Mouse (Mus musculus) lung, embryonic 16.5 days (tissue): ENCODE data around the gene Fxyd1. TPM values are rescaled to one million over a fixed set of nuclear protein-coding genes. Genes with fewer than 3 reads are reported as not detected.

Experiments
- ATAC-seq: fragments of 200-750 bp; cut with Nextera tagmentation; 2 replicates; pipeline ENCODE4 v1.8.0; 2017; ENCODE audit warnings: low read depth, mild to moderate bottlenecking, moderate library complexity
- H3K27ac ChIP-seq: fragments of 300-500 bp; sonication (generic); 2 replicates; pipeline ENCODE4 v1.5.1; 2014; ENCODE audit warnings: mild to moderate bottlenecking, control low read depth, low read length
- H3K27me3 ChIP-seq: fragments of 300-500 bp; sonication (generic); 2 replicates; pipeline ENCODE4 v1.6.1; 2014; ENCODE audit warnings: low read depth, low read length, mixed read lengths; ENCODE audit not compliant: control insufficient read depth, insufficient read depth
- H3K36me3 ChIP-seq: fragments of 300-500 bp; sonication (generic); 2 replicates; pipeline ENCODE4 v1.6.1; 2014; ENCODE audit warnings: low read length; ENCODE audit not compliant: control insufficient read depth, insufficient read depth
- H3K4me1 ChIP-seq: fragments of 300-500 bp; sonication (generic); replicated peaks from 2 replicates; pipeline ENCODE4 v1.6.1; 2014; ENCODE audit warnings: low read length, mixed read lengths; ENCODE audit not compliant: control insufficient read depth, insufficient read depth
- H3K4me2 ChIP-seq: fragments of 300-500 bp; sonication (generic); 2 replicates; pipeline ENCODE4 v1.6.1; 2014; ENCODE audit warnings: low read depth, low read length, control low read depth
- H3K4me3 ChIP-seq: fragments of 300-500 bp; sonication (generic); 2 replicates; pipeline ENCODE4 v1.5.1; 2014; ENCODE audit warnings: mild to moderate bottlenecking, low read length, control low read depth
- H3K9ac ChIP-seq: fragments of 300-500 bp; sonication (generic); 2 replicates; pipeline ENCODE4 v1.6.1; 2014; ENCODE audit warnings: low read length, control low read depth
- H3K9me3 ChIP-seq: fragments of 300-500 bp; sonication (generic); 2 replicates; pipeline ENCODE4 v1.6.1; 2016; ENCODE audit warnings: low read length; ENCODE audit not compliant: control insufficient read depth
- WGBS: fragments of 180-500 bp; shearing (Covaris S2); extraction: QIAGEN DNeasy Blood & Tissue Kit; methylation state at CpG from one replicate; pipeline ENCODE4 v1.1.7; 2014; 5-methylcytosine and 5-hydroxymethylcytosine counted together
- polyA plus RNA-seq: library from polyadenylated mRNA; unstranded; fragments of >200 nt; fragmentation: Nextera tagmentation; extraction: Ambion mirVana; gene quantifications from 2 replicates; pipeline ENCODE4 v1.2.1, GENCODE M21; 2015

Fxyd1 gene
- polyA plus RNA-seq, 1 experiment from 2014 or later, result 105 TPM

DNA sequence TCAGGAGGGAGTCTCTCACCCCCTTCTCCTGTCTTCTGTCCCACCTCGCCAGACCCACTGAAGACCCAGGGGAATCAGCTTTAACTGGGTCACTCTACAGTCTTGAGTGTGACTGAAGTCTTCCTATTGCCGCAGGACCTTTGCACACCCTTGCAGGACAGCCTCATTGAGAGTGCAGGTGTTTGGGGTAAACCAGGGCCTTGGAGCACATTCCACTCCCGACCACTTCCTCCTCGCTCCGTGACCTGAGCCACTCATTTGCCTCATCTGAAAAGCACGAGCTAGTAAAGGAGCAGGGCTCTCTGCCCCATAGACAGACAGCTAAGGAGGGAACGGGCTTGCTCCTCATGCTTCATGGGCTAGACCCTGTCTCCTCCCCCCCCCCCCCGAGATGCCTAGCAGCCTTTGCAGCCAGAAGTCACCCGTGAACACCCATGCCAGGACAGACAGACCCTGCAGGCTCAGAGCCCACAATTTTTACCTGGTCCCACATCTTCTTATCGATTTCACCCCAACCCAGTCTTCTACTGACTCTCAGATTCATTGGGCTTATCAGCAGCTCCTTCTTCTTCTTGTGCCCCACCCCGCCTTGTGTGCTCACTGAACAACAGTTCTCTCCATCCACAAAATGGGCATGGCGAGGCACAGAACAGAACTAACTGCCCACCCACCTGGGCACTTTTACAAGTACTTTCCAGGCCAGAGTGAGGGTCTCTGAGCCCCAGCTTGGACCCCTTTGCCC lies 16.5 kb downstream of the Fxyd1 start:
- Histone ChIP-seq H3K4me2 (no peak overlapping the region), H3K27ac (no peak overlapping the region), H3K9ac (no peak overlapping the region), H3K36me3 (no peaks in the 10 kb centered on the region), H3K4me1 (no peaks in the 10 kb centered on the region; the same call in 1 of the 2 replicates), H3K9me3 (no peaks in the 10 kb centered on the region), H3K4me3 (no peak overlapping the region; the same call in 1 of the 2 replicates), H3K27me3 (peaks cover 7% of the 10 kb centered on the region; the same call in 1 of the 2 replicates)
- ATAC-seq, result no peak
- WGBS, result 63% methylated on average over 12 of the region's 12 CpGs

DNA sequence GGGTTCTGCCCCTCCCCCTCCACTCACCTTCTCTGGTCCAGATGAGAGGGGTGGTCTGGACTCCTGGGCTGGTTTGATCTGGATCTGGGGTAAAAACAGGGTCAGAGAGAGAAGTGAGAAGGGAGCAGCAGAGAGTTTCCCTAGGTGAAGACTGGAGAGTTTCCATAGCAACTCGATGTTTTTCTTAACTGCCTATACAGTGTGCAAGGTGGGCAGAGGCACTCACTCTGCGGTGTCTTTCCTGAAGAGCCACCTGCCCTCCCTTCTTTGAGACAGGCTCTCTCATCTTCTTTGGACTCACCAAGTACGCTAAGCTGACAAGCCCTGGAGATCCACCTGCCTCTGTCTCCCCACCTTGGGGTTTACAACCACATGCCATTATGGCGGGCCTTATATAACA lies 18.0 kb downstream of the Fxyd1 start:
- no peak for ATAC-seq
- Histone ChIP-seq H3K36me3 (no peaks in the 10 kb centered on the region), H3K4me3 (no peak overlapping the region), H3K4me2 (no peak overlapping the region), H3K27ac (no peak overlapping the region), H3K27me3 (0 out of 2 replicates have a peak, but pooled peaks cover 4% of the 10 kb centered on the region), H3K4me1 (no peaks in the 10 kb centered on the region; the same call in 1 of the 2 replicates), H3K9ac (no peak overlapping the region), H3K9me3 (no peaks in the 10 kb centered on the region)
- 70% methylated on average over 4 of the region's 4 CpGs for WGBS

DNA sequence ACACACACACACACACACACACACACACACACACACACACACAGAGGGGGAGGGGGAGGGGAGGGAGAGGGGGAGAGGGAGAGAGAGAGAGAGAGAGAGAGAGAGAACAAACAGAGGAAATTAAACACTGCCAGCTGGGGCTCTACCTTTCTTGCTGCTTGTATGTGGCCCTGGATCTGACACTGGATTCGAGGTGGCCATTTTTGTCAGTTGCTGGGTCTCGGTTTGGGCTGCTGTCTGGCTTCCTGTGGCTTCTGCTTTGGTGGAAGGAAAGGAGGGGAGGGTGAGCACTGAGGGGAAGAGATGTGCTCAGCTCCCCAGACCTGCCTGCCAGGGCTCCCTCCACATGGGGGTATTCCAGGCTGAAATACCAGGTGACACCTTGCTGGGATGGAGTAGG lies 19.3 kb downstream of the Fxyd1 start:
- Histone ChIP-seq H3K4me2 (no peak overlapping the region), H3K9me3 (no peaks in the 10 kb centered on the region), H3K27ac (no peak overlapping the region), H3K4me3 (no peak overlapping the region), H3K4me1 (no peaks in the 10 kb centered on the region; the same call in 1 of the 2 replicates), H3K27me3 (0 out of 2 replicates have a peak, but pooled peaks cover 4% of the 10 kb centered on the region), H3K36me3 (no peaks in the 10 kb centered on the region), H3K9ac (no peak overlapping the region)
- WGBS, result 62% methylated on average over 2 of the region's 2 CpGs
- ATAC-seq, result no peak

- H3K9ac ChIP-seq, result no peak overlapping the region
- H3K4me3 ChIP-seq, result no peak overlapping the region
- no peak overlapping the region for H3K4me2 ChIP-seq
- H3K4me1 ChIP-seq, result no peaks in the 10 kb centered on the region
- H3K9me3 ChIP-seq, result no peaks in the 10 kb centered on the region
- H3K36me3 ChIP-seq, result no peaks in the 10 kb centered on the region
- ATAC-seq, result no peak
- H3K27ac ChIP-seq, result no peak overlapping the region
- 77% methylated on average over 7 of the region's 7 CpGs for WGBS
- H3K27me3 ChIP-seq, result 0 out of 2 replicates have a peak, but pooled peaks cover 4% of the 10 kb centered on the region
Observed at GRCm38 (mm10) chr7:31036917-31037316, 20.1 kb downstream of the Fxyd1 start.

GRCm38 (mm10) chr7:31035291-31035690 lies 21.7 kb downstream of the Fxyd1 start:
- Histone ChIP-seq H3K27ac (no peak overlapping the region), H3K27me3 (no peaks in the 10 kb centered on the region), H3K9ac (no peak overlapping the region), H3K36me3 (no peaks in the 10 kb centered on the region), H3K4me1 (no peaks in the 10 kb centered on the region), H3K4me2 (no peak overlapping the region), H3K4me3 (no peak overlapping the region), H3K9me3 (no peaks in the 10 kb centered on the region)
- no peak for ATAC-seq
- WGBS, result 68% methylated on average over 11 of the region's 11 CpGs

GRCm38 (mm10) chr7:31034789-31035188 lies 22.2 kb downstream of the Fxyd1 start:
- no peaks in the 10 kb centered on the region for H3K9me3 ChIP-seq
- H3K4me2 ChIP-seq, result no peak overlapping the region
- H3K4me1 ChIP-seq, result no peaks in the 10 kb centered on the region
- no peak overlapping the region for H3K4me3 ChIP-seq
- no peak overlapping the region for H3K27ac ChIP-seq
- no peaks in the 10 kb centered on the region for H3K36me3 ChIP-seq
- no peak overlapping the region for H3K9ac ChIP-seq
- ATAC-seq, result no peak
- no peaks in the 10 kb centered on the region for H3K27me3 ChIP-seq
- WGBS, result 63% methylated on average over 11 of the region's 11 CpGs

- no peak overlapping the region for H3K4me2 ChIP-seq
- H3K27me3 ChIP-seq, result no peaks in the 10 kb centered on the region
- no peak overlapping the region for H3K9ac ChIP-seq
- no peaks in the 10 kb centered on the region for H3K9me3 ChIP-seq
- H3K4me1 ChIP-seq, result no peaks in the 10 kb centered on the region
- H3K27ac ChIP-seq, result no peak overlapping the region
- no peaks in the 10 kb centered on the region for H3K36me3 ChIP-seq
- H3K4me3 ChIP-seq, result no peak overlapping the region
- peak; percentile 43; the same call in 1 of the 2 replicates for ATAC-seq
- 47% methylated on average over 9 of the region's 9 CpGs for WGBS
Observed at GRCm38 (mm10) chr7:31033409-31034165, 23.4 kb downstream of the Fxyd1 start.

- no peak overlapping the region for H3K4me2 ChIP-seq
- no peak overlapping the region for H3K9ac ChIP-seq
- no peaks in the 10 kb centered on the region for H3K4me1 ChIP-seq
- ATAC-seq, result no peak
- H3K27me3 ChIP-seq, result no peaks in the 10 kb centered on the region
- 78% methylated on average over 7 of the region's 7 CpGs for WGBS
- H3K4me3 ChIP-seq, result no peak overlapping the region
- H3K9me3 ChIP-seq, result no peaks in the 10 kb centered on the region
- no peaks in the 10 kb centered on the region for H3K36me3 ChIP-seq
- no peak overlapping the region for H3K27ac ChIP-seq
Observed at GRCm38 (mm10) chr7:31031731-31032130, 25.3 kb downstream of the Fxyd1 start.

- H3K36me3 ChIP-seq, result no peaks in the 10 kb centered on the region
- ATAC-seq, result no peak
- H3K9ac ChIP-seq, result no peak overlapping the region
- no peak overlapping the region for H3K4me3 ChIP-seq
- no peaks in the 10 kb centered on the region for H3K9me3 ChIP-seq
- no peak overlapping the region for H3K4me2 ChIP-seq
- H3K4me1 ChIP-seq, result 0 out of 2 replicates have a peak, but pooled peaks cover 2% of the 10 kb centered on the region
- H3K27ac ChIP-seq, result no peak overlapping the region
- H3K27me3 ChIP-seq, result no peaks in the 10 kb centered on the region
- WGBS, result 76% methylated on average over 2 of the region's 2 CpGs
Observed at GRCm38 (mm10) chr7:31030717-31031116, 26.3 kb downstream of the Fxyd1 start.
